Mouse (Mus musculus): ENCODE measurements at regions not wholly inside any gene's neighbourhood (a gene's known extent, or its start where the extent isn't known, plus 50 kb on each side); places are given as distances from the start of the nearest gene placed in this dataset.

GRCm38 (mm10) chr13:44554686-44555463 lies 174.4 kb upstream of the Jarid2 start:
- no peak for TF ChIP-seq CTCF (IDR thresholded peaks at IDR 0.05; ENCODE audit: low read depth)
- TF ChIP-seq EP300 (IDR thresholded peaks at IDR 0.05; ENCODE audit: low read depth): no peak
